Mouse (Mus musculus) thymus, postnatal 14 days (tissue): ENCODE data around the gene Slc25a51.
"Not testable (repeated sequence)": the region's sequence is repeated elsewhere in the genome, so short reads cannot be mapped to it uniquely, and the experiment has no call there.

Experiments
- DNase-seq: peaks from one replicate; pipeline ENCODE4 v3.0.0; 2021

Slc25a51 gene

DNA sequence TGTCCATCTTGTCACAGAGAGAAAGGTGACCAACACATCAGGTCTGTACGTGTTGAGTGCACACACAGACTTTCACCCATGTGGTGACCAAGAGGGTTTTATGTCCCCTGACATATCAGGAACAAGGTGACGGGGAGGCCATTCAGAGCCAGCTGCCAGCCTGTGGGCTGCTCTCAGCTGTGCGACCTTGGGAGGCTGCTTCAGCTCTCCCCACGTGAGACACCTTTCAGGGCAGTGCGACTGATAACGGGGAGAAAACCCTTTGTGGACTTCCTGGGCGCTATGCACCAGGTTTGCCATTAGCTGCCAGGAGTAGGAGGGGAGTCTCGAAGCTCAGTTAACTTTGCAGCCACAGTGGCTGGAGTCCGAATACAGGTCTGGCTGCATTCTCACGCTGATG lies 14.1 kb upstream of the Slc25a51 start:
- no peak for DNase-seq

DNA sequence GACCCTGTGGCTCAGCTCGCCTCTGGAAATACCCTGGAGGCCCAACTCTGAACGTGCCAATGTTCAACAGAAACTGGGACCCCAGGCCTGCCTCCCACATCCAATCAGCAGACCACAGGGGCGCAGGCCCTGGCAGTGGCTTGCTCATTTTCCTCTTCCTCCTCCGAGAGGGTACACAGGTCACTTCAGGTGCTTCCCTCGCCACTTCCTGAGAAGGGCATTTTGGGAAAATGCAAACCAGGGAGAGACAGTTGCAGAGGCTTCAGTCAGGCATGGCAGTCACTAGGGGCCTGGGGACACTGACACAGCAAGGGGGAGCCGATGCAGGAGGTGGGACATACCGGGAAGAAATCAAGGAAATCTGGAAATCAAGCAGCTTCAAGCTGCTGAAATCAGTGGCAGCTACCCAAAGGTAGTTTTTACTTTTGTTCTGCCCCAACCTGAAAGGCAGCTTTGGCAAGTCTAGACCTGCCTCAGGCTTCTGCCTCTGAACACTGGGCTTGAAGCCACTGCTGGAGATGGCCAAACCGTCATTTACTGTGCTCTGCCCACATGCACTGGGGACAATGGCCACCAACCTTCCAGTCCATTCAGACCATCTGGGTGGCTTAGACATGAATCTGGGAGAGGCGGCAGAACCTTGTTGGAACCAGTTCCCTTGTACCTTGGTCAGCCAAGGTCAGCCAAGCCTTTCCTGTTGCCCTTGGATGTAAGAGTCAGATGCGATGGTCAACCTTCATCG lies 13.1 kb upstream of the Slc25a51 start:
- no peak for DNase-seq

GRCm38 (mm10) chr4:45420733-45421132 lies 12.2 kb upstream of the Slc25a51 start:
- DNase-seq = no peak

DNA sequence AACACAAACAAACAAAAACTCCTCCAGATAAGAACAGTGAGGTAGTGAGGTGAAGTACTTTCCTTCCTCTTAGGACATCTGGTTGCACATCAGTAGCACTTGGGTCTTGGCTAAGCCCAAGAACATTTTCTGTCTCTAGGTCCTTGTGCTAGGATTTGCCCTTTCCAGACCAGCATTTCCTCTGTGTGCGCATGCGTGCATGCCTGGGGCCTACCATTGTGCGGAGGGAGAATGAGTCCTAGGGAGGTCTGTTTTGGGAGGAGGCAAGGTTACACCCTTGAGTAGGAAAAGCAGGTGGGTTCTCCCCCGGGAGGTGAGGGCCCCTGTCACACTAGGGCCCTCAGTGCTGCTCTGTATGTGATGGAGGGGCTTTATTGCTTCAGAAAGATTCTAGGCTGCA lies 10.5 kb upstream of the Slc25a51 start:
- DNase-seq = no peak

- DNase-seq = peak; percentile 74
Observed at GRCm38 (mm10) chr4:45418229-45418950, 9.8 kb upstream of the Slc25a51 start.

DNA sequence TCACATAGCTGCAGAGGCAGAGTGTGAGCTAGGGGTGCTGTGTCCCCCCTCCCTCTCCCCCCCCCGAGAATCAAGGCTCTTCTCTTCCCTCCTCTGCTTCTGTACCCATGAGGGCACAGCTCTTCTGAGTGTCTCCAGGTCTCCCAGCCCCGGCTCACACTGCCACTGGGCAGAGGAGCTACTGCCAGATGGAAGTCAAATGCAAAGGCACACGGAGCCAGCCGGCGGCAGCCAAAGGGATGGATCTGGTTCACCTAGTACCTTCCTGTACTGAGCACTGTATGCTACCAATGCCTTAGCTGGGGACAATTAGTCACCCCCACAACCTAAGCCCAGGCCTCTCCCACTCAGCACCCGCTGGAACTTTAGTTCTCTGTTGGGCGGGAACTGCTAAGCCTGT lies 7.7 kb upstream of the Slc25a51 start:
- no peak for DNase-seq

- no peak for DNase-seq
Observed at GRCm38 (mm10) chr4:45413674-45414338, 5.2 kb upstream of the Slc25a51 start.

DNA sequence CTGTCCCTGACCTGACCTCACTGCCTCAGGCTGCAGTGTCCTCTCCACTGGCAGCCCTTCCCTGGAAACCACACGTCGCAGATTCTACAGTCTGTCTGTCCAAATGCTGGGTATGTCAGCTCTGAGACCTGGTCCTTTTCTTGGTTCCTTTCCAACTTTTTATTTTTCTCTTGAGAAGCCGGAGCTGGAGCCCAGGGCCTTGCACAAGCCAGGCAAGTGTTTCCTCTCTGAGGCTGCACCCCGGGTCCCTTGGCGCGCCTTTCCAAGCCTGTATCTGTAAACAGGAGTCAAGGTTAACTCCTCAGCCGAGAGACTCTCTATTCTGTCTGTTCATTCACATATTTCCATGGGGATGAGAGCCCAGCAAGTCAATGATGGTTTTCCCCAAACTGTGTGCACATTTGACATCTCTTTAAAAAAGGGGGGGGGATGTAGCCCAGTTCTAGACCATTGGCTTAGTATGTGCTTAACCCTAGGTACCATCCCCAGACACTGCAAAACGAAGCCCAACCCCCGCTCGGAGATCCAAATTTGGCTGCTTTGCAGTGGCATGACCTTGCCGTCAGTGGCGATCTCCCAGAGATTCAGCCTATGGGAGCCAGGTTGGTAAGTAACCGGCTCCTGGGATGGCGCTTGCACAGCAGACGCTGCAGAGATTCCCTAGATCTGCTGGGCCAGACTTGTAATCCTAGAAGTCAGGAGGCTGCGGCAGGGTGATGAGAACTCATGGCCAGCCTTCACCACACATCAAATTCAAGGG lies 4.0 kb upstream of the Slc25a51 start:
- DNase-seq = no peak

DNA sequence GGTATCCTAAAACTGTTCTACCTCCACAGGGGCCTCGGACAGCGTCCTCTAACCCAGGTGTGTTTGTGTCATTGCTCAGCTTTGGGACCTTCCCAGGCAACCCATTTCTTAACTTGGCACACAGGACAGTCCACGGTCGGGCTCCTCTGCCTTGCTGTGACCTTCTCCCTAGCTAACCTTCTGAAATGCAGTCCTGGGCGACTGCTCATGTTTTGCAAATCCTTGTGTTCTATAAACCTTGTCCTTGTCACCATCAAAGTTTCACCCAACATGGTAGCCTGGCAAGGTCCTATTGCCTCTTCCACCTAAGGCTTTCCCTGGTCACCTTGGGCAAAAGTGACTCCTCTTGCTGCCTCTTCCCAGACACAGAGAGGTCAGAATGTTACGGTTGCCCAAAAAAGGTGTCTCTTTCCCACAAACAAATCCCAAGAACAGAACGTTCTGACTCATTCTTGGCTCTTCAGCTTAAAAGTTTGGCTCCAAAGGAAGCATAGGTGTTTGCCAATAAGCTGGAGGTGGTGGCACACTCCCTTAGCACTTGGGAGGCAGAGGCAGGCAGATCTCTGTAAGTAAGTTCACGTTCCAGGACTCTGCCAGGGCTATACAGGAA lies 2.7 kb upstream of the Slc25a51 start:
- no peak for DNase-seq

GRCm38 (mm10) chr4:45409270-45409669 lies 704 bp upstream of the Slc25a51 start:
- DNase-seq = peak; percentile 89

GRCm38 (mm10) chr4:45407703-45408334 lies 747 bp downstream of the Slc25a51 start:
- DNase-seq = no peak

DNA sequence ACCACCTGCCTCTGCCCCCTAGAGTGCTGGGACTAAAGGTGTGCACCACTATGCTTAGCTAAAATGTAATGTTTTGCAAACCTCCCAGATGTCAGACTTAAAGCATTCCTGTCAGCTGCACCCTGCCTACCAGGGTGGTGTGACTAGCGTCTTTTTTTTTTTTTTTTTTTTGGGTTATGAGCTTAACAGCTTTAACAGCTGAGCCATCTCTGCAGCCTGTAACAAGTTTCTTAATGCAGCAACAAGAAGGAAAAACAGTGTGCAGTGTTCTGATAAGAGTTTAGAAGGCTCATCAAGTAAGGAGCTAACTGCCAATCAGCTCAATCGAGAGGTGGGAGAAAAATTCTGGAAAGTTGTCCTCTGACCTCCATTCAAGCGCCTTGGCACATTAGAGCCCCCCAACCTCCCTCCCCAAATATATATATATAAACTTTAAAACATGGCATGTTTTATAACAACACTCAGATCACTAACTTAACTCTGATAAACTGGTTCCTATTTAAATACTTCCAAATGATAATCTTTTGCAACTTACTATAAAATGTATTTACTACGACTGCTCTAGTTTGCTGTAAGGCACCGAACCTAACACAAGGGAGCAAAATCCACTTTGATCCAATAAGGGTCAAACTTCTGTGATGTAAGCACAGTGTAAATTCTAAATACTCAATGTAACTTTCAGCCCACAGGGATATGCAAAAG lies 1.4 kb downstream of the Slc25a51 start:
- no peak for DNase-seq

- no peak for DNase-seq
Observed at GRCm38 (mm10) chr4:45406397-45406796, 2.2 kb downstream of the Slc25a51 start.

DNA sequence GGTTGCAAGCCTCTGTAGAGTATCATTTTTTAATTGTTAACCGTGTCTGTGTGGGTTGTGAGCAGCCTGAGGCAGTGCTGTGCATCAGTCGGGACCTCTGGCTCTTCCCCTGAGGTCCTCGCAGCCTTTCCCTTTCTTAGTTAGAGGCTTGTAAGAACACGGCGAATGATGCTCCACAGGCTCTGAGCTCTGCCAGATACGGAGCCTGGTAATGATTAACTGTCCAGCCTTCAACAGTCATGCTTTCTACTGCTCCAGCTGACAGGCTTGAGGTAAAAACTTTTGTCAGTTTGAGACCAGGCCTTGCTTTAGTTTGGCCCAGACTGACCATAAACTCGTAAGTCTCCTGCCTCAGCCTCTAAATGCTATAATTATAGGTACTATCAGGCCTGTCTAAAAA lies 3.3 kb downstream of the Slc25a51 start:
- DNase-seq = no peak

- no peak for DNase-seq
Observed at GRCm38 (mm10) chr4:45404086-45404485, 4.5 kb downstream of the Slc25a51 start.

DNA sequence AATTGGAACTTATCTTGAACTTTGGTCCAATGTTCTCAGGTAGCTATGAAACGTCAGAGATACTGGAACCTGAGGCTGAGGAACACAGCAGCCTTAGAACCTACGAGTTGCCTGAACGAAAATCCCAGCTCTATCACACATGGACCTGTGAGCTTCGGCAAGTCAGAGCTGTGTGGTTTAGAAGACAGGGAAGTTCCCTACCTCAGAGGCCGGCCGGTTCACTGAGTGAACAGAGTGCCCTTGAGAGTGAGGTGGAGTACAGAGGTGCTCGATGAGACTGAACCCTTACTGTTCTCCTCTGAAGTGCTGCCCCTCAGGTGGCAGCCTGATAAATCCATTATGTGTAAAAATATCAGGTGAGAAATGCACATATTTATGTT lies 5.1 kb downstream of the Slc25a51 start:
- no peak for DNase-seq

- no peak for DNase-seq
Observed at GRCm38 (mm10) chr4:45402878-45403498, 5.6 kb downstream of the Slc25a51 start.

- no peak for DNase-seq
Observed at GRCm38 (mm10) chr4:45402281-45402680, 6.3 kb downstream of the Slc25a51 start.

GRCm38 (mm10) chr4:45399421-45400210 lies 8.9 kb downstream of the Slc25a51 start:
- DNase-seq = no peak

- DNase-seq = not testable (repeated sequence)
Observed at GRCm38 (mm10) chr4:45398315-45398714, 10.3 kb downstream of the Slc25a51 start.
